Mouse (Mus musculus) frontal cortex, postnatal 25 days (tissue): ENCODE results near the gene Erg28.

Experiments
- DNase-seq, 2 experiments: peaks; one replicate each; pipeline ENCODE4 v3.0.0; 2022; ENCODE audit warnings: low spot score in 2 of 2

Gene Erg28

GRCm38 (mm10) chr12:85813599-85813998 is 10.8 kb downstream of the Erg28 start:
- no peak for DNase-seq

GRCm38 (mm10) chr12:85811676-85812075 is 12.7 kb downstream of the Erg28 start:
- no peak for DNase-seq

DNA sequence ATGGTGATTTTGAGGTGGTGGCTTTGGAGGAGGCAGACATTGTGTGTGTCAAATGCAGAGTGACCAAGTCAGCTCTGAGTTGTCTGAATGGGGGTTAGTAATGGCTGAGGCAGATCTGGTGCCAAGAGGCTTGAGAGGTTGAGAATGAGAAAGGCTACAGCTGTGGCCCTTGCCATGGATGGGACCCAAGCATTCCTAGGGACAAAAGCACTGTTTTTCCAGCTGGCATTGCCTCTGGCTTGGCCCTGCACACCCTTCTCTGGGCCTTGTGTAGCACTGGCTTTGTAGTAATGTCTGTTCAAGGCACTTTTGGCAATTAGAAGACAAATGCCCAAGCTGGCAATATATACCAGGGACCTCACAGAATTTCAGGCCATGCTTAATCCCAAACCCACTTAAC is 13.4 kb downstream of the Erg28 start:
- no peak for DNase-seq

DNA sequence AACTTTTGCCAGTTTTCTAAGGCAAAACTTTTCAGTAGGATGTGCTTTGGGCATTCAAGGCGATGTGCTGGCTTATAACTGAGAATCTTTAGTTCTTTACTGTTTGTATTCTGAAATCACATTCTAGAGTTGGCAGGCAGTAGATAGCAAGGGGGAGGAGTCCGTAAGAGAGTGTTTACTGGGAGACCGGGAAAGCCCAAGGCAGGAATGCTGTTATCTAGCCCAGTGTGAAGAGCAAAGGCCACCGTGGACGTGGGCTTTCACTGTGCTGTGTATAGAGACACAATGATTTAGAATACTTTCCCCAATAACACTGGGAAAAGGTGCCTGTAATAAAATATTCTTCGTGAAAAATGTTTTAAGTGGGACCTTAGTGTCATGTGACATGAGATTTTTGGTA is 14.6 kb downstream of the Erg28 start:
- no peak for DNase-seq

DNA sequence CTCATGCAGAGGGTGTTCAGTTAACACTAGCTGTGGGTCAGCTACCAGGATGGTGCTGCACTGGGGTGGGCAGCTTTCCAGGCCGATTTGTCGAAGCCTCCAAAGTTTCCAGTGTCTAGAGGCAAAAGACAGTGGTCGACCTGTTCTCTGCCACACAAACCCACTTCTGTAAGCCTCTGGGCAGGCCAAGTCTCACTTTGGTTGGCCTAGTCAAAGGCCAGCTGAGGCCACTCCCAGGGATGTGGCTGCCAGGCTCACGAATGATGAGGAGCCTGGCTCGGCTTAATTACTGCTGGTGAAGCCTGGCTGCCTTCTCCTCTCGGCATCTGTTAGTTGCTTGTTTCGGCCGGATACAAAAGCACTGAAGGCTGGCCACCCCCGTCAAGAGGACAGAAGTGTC is 24.3 kb downstream of the Erg28 start:
- no peak for DNase-seq

GRCm38 (mm10) chr12:85795551-85795950 is 28.8 kb downstream of the Erg28 start:
- DNase-seq: no peak

DNA sequence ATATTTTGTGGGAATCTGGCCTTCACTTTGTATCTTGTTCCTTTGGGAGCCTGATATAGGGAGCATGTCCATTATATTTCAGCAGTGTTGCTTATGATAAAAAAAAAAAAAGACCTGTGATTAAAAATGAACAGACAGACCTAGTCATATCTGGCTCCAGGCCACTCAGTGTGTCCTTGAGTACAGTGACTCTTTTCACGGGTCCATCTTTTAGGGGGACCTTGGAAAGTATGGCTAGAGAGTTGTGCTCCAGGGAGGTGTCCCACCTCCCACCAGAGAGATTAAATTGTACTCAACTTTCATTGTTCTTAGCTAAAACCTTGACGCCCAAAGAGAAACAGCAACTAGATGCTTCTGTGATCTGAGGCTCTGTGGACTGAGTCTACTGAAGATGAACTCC is 30.3 kb downstream of the Erg28 start:
- no peak for DNase-seq

DNA sequence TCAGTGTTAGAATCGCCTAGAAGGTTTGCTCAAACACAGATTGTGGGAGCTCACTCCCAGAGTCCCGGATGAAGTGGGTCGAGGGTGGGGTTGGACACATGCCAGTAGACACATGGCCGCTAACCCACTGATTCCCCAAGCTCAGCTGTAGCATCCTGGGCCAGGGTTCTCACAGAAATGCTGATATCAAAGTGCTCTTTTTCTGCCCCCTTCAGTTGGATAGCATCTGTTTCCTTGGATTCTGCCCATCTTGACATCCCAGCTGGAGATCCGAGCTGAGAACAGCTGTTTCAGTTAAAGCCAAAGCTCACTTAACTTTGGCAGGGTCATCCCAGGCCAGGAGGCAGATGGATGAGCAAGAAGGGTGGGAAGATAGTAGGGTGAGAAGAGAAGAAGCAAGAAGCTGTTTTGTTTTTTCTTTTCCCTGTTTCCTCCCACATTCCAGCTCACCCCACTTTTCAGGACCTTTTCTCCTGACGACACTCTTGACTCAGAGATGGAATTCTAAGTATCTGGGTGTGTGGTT is 31.5 kb downstream of the Erg28 start:
- DNase-seq: peak in 1 of 2 experiments; percentile 10

- DNase-seq: no peak
Measured at GRCm38 (mm10) chr12:85792158-85792557, 32.2 kb downstream of the Erg28 start.

GRCm38 (mm10) chr12:85784916-85785815 is 39.2 kb downstream of the Erg28 start:
- no peak for DNase-seq

- DNase-seq: no peak
Measured at GRCm38 (mm10) chr12:85781606-85782005, 42.7 kb downstream of the Erg28 start.

GRCm38 (mm10) chr12:85779707-85780106 is 44.6 kb downstream of the Erg28 start:
- no peak for DNase-seq

DNA sequence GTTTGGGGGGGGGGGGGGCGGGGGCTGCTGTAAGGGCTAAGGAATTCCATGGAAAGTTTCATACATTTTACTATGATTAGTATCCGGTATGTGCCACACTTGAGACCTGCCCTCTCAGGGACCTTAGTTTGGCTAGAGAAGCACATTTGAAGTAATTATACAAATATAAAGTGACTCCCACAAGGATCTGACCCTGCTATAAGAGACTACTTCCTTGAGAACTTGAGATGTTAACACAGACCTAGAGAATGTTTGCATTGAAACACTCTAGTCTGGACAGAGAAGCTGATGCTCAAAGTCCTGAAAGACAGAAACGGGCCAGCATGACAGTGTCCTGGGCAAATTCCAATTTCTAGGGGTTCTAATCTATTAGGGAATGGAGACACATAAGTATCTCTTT is 45.4 kb downstream of the Erg28 start:
- no peak for DNase-seq

GRCm38 (mm10) chr12:85771356-85771755 is 53.0 kb downstream of the Erg28 start:
- DNase-seq: no peak

DNA sequence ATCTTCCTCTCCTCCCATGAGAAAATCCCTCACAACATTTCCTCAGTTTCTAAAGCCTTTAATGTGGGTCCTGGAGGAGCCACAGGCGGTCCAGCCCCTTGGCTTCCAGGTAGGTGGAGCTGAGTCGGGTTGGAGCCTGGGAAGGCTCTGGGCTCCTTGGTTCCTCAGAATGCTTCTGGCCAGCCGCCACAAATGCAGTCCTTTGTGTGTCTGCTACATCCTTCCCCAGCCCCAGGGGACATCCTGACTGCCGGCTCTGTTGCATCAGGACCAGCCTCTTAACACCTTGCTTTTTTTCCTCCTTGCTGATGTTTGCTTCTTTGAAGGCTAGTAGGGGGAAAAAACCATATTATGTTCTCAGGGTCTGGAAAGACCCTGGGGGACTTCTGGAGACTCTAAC is 56.6 kb downstream of the Erg28 start:
- DNase-seq: no peak

DNA sequence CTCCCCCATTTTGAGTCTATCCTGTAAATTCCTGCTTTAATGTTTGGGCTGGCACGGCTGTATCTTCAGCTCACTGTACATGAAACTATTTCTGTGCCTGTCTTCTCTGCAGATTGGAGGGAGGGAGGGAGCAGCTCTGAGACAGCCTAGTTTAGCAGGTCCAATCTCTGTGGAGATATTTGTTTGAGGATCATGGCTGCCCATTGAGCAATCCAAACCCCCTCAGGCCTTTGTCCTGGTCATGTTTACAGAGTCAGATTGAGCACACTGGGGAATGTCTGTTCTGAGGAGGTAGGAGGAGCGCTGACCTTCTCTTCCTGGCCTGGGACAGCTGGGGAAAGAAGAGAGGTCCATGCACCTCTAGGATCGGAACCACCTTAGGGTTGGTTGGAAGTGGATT is 58.1 kb downstream of the Erg28 start:
- DNase-seq: no peak
